Mouse (Mus musculus) intestine, embryonic 15.5 days (tissue): ENCODE data around the gene Hip1r. TPM values are rescaled to one million over a fixed set of nuclear protein-coding genes. Genes with fewer than 3 reads are reported as not detected.
A peak's percentile ranks its signal among the peaks of the same experiment; 100 is the strongest.

Experiments used
- ATAC-seq: fragments of 200-750 bp; cut with Nextera tagmentation; 2 replicates; pipeline ENCODE4 v1.8.0; 2017; ENCODE audit warnings: moderate TSS enrichment, moderate library complexity
- H3K27ac ChIP-seq: fragments of 300-500 bp; sonication (generic); 2 replicates; pipeline ENCODE4 v1.5.1; 2015; ENCODE audit warnings: mild to moderate bottlenecking, inconsistent platforms
- H3K27me3 ChIP-seq: fragments of 300-500 bp; sonication (generic); replicated peaks from 2 replicates; pipeline ENCODE4 v1.6.1; 2015; ENCODE audit warnings: inconsistent platforms
- H3K36me3 ChIP-seq: fragments of 300-500 bp; sonication (generic); 2 replicates; pipeline ENCODE4 v1.6.1; 2015; ENCODE audit warnings: inconsistent platforms
- H3K4me1 ChIP-seq: fragments of 300-500 bp; sonication (generic); replicated peaks from 2 replicates; pipeline ENCODE4 v1.6.1; 2015; ENCODE audit warnings: inconsistent platforms
- H3K4me2 ChIP-seq: fragments of 300-500 bp; sonication (generic); replicated peaks from 2 replicates; pipeline ENCODE4 v1.6.1; 2015; ENCODE audit warnings: mild to moderate bottlenecking, inconsistent platforms
- H3K4me3 ChIP-seq: fragments of 300-500 bp; sonication (generic); replicated peaks from 2 replicates; pipeline ENCODE4 v1.5.1; 2015; ENCODE audit warnings: inconsistent platforms
- H3K9ac ChIP-seq: fragments of 300-500 bp; sonication (generic); 2 replicates; pipeline ENCODE4 v1.6.1; 2015; ENCODE audit warnings: inconsistent platforms
- H3K9me3 ChIP-seq: fragments of 300-500 bp; sonication (generic); 2 replicates; pipeline ENCODE4 v1.6.1; 2016; ENCODE audit warnings: inconsistent platforms
- WGBS: fragments of 180-500 bp; shearing (Covaris S2); methylation state at CpG from one replicate; pipeline ENCODE4 v1.1.7; 2015; 5-methylcytosine and 5-hydroxymethylcytosine counted together
- polyA plus RNA-seq: library from polyadenylated mRNA; unstranded; fragments of >200 nt; fragmentation: Nextera tagmentation; extraction: Ambion mirVana; gene quantifications from 2 replicates; pipeline ENCODE4 v1.2.1, GENCODE M21; 2015

Gene Hip1r
- polyA plus RNA-seq, 1 experiment from 2014 or later: 26.0 TPM

GRCm38 (mm10) chr5:124012885-124013284, 39.5 kb downstream of the Hip1r start:
- WGBS: 72% methylated on average over 10 of the region's 10 CpGs
- Histone ChIP-seq H3K27ac (no peak overlapping the region), H3K4me1 (peaks cover 53% of the 10 kb centered on the region), H3K27me3 (no peaks in the 10 kb centered on the region), H3K4me2 (no peak overlapping the region), H3K9ac (no peak overlapping the region), H3K4me3 (no peak overlapping the region), H3K9me3 (no peaks in the 10 kb centered on the region), H3K36me3 (peaks cover 14% of the 10 kb centered on the region; the same call in 1 of the 2 replicates)
- no peak for ATAC-seq

GRCm38 (mm10) chr5:124013747-124014146, 40.3 kb downstream of the Hip1r start:
- no peak overlapping the region for H3K27ac ChIP-seq
- WGBS: 85% methylated on average over 16 of the region's 16 CpGs
- peaks cover 12% of the 10 kb centered on the region; the same call in 1 of the 2 replicates for H3K36me3 ChIP-seq
- no peak overlapping the region for H3K9ac ChIP-seq
- H3K4me1 ChIP-seq: peaks cover 53% of the 10 kb centered on the region
- H3K27me3 ChIP-seq: no peaks in the 10 kb centered on the region
- H3K9me3 ChIP-seq: no peaks in the 10 kb centered on the region
- ATAC-seq: no peak
- H3K4me3 ChIP-seq: no peak overlapping the region
- no peak overlapping the region for H3K4me2 ChIP-seq

GRCm38 (mm10) chr5:124014180-124014579, 40.8 kb downstream of the Hip1r start:
- no peaks in the 10 kb centered on the region for H3K9me3 ChIP-seq
- 0 out of 2 replicates have a peak overlapping the region, but pooled peaks have one; percentile 32 for H3K27ac ChIP-seq
- WGBS: 85% methylated on average over 3 of the region's 3 CpGs
- H3K4me2 ChIP-seq: no peak overlapping the region
- H3K4me3 ChIP-seq: no peak overlapping the region
- H3K4me1 ChIP-seq: peaks cover 54% of the 10 kb centered on the region
- no peaks in the 10 kb centered on the region for H3K27me3 ChIP-seq
- ATAC-seq: no peak
- peaks cover 8% of the 10 kb centered on the region; the same call in 1 of the 2 replicates for H3K36me3 ChIP-seq
- no peak overlapping the region for H3K9ac ChIP-seq

GRCm38 (mm10) chr5:124014791-124015251, 41.4 kb downstream of the Hip1r start:
- Histone ChIP-seq H3K9ac (no peak overlapping the region; the same call in 1 of the 2 replicates), H3K4me2 (no peak overlapping the region), H3K4me1 (peaks cover 59% of the 10 kb centered on the region), H3K27ac (peak overlapping the region; percentile 32; the same call in 1 of the 2 replicates), H3K9me3 (no peaks in the 10 kb centered on the region), H3K27me3 (no peaks in the 10 kb centered on the region), H3K36me3 (peaks cover 3% of the 10 kb centered on the region; the same call in 1 of the 2 replicates), H3K4me3 (no peak overlapping the region)
- no peak for ATAC-seq
- WGBS: 43% methylated on average over 11 of the region's 11 CpGs

- no peaks in the 10 kb centered on the region for H3K36me3 ChIP-seq
- WGBS: 74% methylated on average over 2 of the region's 2 CpGs
- no peak overlapping the region for H3K27ac ChIP-seq
- no peak overlapping the region for H3K4me3 ChIP-seq
- H3K9me3 ChIP-seq: no peaks in the 10 kb centered on the region
- peaks cover 53% of the 10 kb centered on the region for H3K4me1 ChIP-seq
- no peak for ATAC-seq
- H3K9ac ChIP-seq: no peak overlapping the region
- no peak overlapping the region for H3K4me2 ChIP-seq
- no peaks in the 10 kb centered on the region for H3K27me3 ChIP-seq
Measured at GRCm38 (mm10) chr5:124015727-124016126, 42.3 kb downstream of the Hip1r start.

- no peaks in the 10 kb centered on the region for H3K9me3 ChIP-seq
- peaks cover 47% of the 10 kb centered on the region for H3K4me1 ChIP-seq
- no peak overlapping the region for H3K4me2 ChIP-seq
- H3K4me3 ChIP-seq: no peak overlapping the region
- 80% methylated on average over 7 of the region's 7 CpGs for WGBS
- ATAC-seq: no peak
- no peak overlapping the region for H3K27ac ChIP-seq
- H3K9ac ChIP-seq: no peak overlapping the region
- H3K36me3 ChIP-seq: no peaks in the 10 kb centered on the region
- no peaks in the 10 kb centered on the region for H3K27me3 ChIP-seq
Measured at GRCm38 (mm10) chr5:124016291-124016821, 42.9 kb downstream of the Hip1r start.

- Histone ChIP-seq H3K4me1 (peaks cover 31% of the 10 kb centered on the region), H3K27ac (no peak overlapping the region), H3K36me3 (no peaks in the 10 kb centered on the region), H3K4me2 (no peak overlapping the region), H3K9ac (no peak overlapping the region), H3K27me3 (no peaks in the 10 kb centered on the region), H3K9me3 (no peaks in the 10 kb centered on the region), H3K4me3 (no peak overlapping the region)
- 79% methylated on average over 9 of the region's 9 CpGs for WGBS
- ATAC-seq: no peak
Measured at GRCm38 (mm10) chr5:124017941-124018340, 44.5 kb downstream of the Hip1r start.

- no peaks in the 10 kb centered on the region for H3K36me3 ChIP-seq
- H3K4me1 ChIP-seq: peaks cover 26% of the 10 kb centered on the region
- ATAC-seq: no peak
- no peak overlapping the region for H3K27ac ChIP-seq
- no peaks in the 10 kb centered on the region for H3K27me3 ChIP-seq
- H3K9ac ChIP-seq: no peak overlapping the region
- no peaks in the 10 kb centered on the region for H3K9me3 ChIP-seq
- no peak overlapping the region for H3K4me3 ChIP-seq
- no peak overlapping the region for H3K4me2 ChIP-seq
- WGBS: 82% methylated on average over 9 of the region's 9 CpGs
Measured at GRCm38 (mm10) chr5:124018651-124019050, 45.2 kb downstream of the Hip1r start.

- Histone ChIP-seq H3K4me1 (peaks cover 21% of the 10 kb centered on the region), H3K27ac (0 out of 2 replicates have a peak overlapping the region, but pooled peaks have one; percentile 22)
- 62% methylated on average over 12 of the region's 12 CpGs for WGBS
Measured at GRCm38 (mm10) chr5:124019348-124020216, 46.2 kb downstream of the Hip1r start.

GRCm38 (mm10) chr5:124021148-124021547, 47.7 kb downstream of the Hip1r start:
- Histone ChIP-seq H3K27me3 (no peaks in the 10 kb centered on the region), H3K4me2 (no peak overlapping the region), H3K27ac (no peak overlapping the region), H3K36me3 (no peaks in the 10 kb centered on the region), H3K4me3 (no peak overlapping the region), H3K4me1 (peaks cover 25% of the 10 kb centered on the region; the same call in 1 of the 2 replicates), H3K9ac (no peak overlapping the region), H3K9me3 (no peaks in the 10 kb centered on the region)
- ATAC-seq: no peak
- 87% methylated on average over 11 of the region's 11 CpGs for whole genome bisulfite sequencing

More at GRCm38 (mm10) chr5:124019348-124020216, 46.2 kb downstream of the Hip1r start:
- Histone ChIP-seq H3K4me2 (no peak overlapping the region), H3K27me3 (no peaks in the 10 kb centered on the region), H3K4me3 (no peak overlapping the region), H3K9ac (no peak overlapping the region), H3K9me3 (no peaks in the 10 kb centered on the region), H3K36me3 (no peaks in the 10 kb centered on the region)
- ATAC-seq: no peak

- Histone ChIP-seq H3K27ac (no peak overlapping the region), H3K36me3 (no peaks in the 10 kb centered on the region), H3K9ac (no peak overlapping the region), H3K9me3 (no peaks in the 10 kb centered on the region), H3K27me3 (no peaks in the 10 kb centered on the region), H3K4me2 (no peak overlapping the region), H3K4me1 (peaks cover 29% of the 10 kb centered on the region; the same call in 1 of the 2 replicates), H3K4me3 (no peak overlapping the region)
- no peak for ATAC-seq
- 87% methylated on average over 11 of the region's 11 CpGs for WGBS
Measured at GRCm38 (mm10) chr5:124021701-124022100, 48.3 kb downstream of the Hip1r start.

GRCm38 (mm10) chr5:124022365-124022764, 48.9 kb downstream of the Hip1r start:
- Histone ChIP-seq H3K9ac (no peak overlapping the region), H3K4me2 (no peak overlapping the region), H3K9me3 (no peaks in the 10 kb centered on the region), H3K4me1 (peaks cover 26% of the 10 kb centered on the region; the same call in 1 of the 2 replicates), H3K27ac (no peak overlapping the region), H3K36me3 (no peaks in the 10 kb centered on the region), H3K27me3 (no peaks in the 10 kb centered on the region), H3K4me3 (no peak overlapping the region)
- 75% methylated on average over 7 of the region's 7 CpGs for WGBS
- ATAC-seq: no peak
